Mouse (Mus musculus) limb, embryonic 11.5 days (tissue): ENCODE results near the gene Btbd35f24. TPM values are rescaled to one million over a fixed set of nuclear protein-coding genes. Genes with fewer than 3 reads are reported as not detected.
"Not testable (repeated sequence)": the region's sequence is repeated elsewhere in the genome, so short reads cannot be mapped to it uniquely, and the experiment has no call there.

Experiments
- ATAC-seq: fragments of 200-750 bp; cut with Nextera tagmentation; 2 replicates; pipeline ENCODE4 v1.8.0; 2017; ENCODE audit warnings: low read depth; ENCODE audit not compliant: insufficient number of reproducible peaks, low FRiP score, low TSS enrichment
- DNase-seq: peaks from one replicate; pipeline ENCODE4 v3.0.0-alpha.2; 2015; ENCODE audit warnings: low spot score
- H3K27ac ChIP-seq: fragments of 300-500 bp; sonication (generic); replicated peaks from 2 replicates; pipeline ENCODE4 v1.5.1; 2014; ENCODE audit warnings: low read depth, mild to moderate bottlenecking, low read length
- H3K27me3 ChIP-seq: fragments of 300-500 bp; sonication (generic); 2 replicates; pipeline ENCODE4 v1.6.1; 2014; ENCODE audit warnings: mild to moderate bottlenecking, low read length, mixed read lengths; ENCODE audit not compliant: control insufficient read depth, insufficient read depth
- H3K36me3 ChIP-seq: fragments of 300-500 bp; sonication (generic); 2 replicates; pipeline ENCODE4 v1.6.1; 2014; ENCODE audit warnings: mild to moderate bottlenecking, low read length, moderate library complexity, mixed read lengths; ENCODE audit not compliant: control insufficient read depth, insufficient read depth
- H3K4me1 ChIP-seq: fragments of 300-500 bp; sonication (generic); 2 replicates; pipeline ENCODE4 v1.6.1; 2014; ENCODE audit warnings: low read length, mixed read lengths; ENCODE audit not compliant: control insufficient read depth, insufficient read depth
- H3K4me2 ChIP-seq: fragments of 300-500 bp; sonication (generic); 2 replicates; pipeline ENCODE4 v1.6.1; 2014; ENCODE audit warnings: low read depth, mild to moderate bottlenecking, moderate library complexity; ENCODE audit not compliant: severe bottlenecking
- H3K4me3 ChIP-seq: fragments of 300-500 bp; sonication (generic); 2 replicates; pipeline ENCODE4 v1.5.1; 2014; ENCODE audit warnings: low read depth, low read length
- H3K9ac ChIP-seq: fragments of 300-500 bp; sonication (generic); 2 replicates; pipeline ENCODE4 v1.6.1; 2014; ENCODE audit warnings: mild to moderate bottlenecking, low read length
- H3K9me3 ChIP-seq: fragments of 300-500 bp; sonication (generic); 2 replicates; pipeline ENCODE4 v1.6.1; 2016; ENCODE audit warnings: low read length; ENCODE audit not compliant: control insufficient read depth
- WGBS: fragments of 180-500 bp; shearing (Covaris S2); extraction: QIAGEN DNeasy Blood & Tissue Kit; methylation state at CpG from one replicate; pipeline ENCODE4 v1.1.7; 2014; 5-methylcytosine and 5-hydroxymethylcytosine counted together
- polyA plus RNA-seq: library from polyadenylated mRNA; unstranded; fragments of >200 nt; fragmentation: Nextera tagmentation; extraction: Ambion mirVana; gene quantifications from 2 replicates; pipeline ENCODE4 v1.2.1, GENCODE M21; 2014

Gene Btbd35f24
- not detected in 2 replicates for polyA plus RNA-seq

- not testable (repeated sequence) for H3K4me2 ChIP-seq, H3K4me3 ChIP-seq, H3K27me3 ChIP-seq, H3K36me3 ChIP-seq, H3K9ac ChIP-seq, DNase-seq, ATAC-seq, H3K27ac ChIP-seq, H3K4me1 ChIP-seq, H3K9me3 ChIP-seq
- WGBS: 40% methylated on average over 1 of the region's 2 CpGs
Observed at GRCm38 (mm10) chrX:3195727-3196126, at the start of gene Btbd35f24. TSS of gene Btbd35f24 (minus strand) at chrX:3195827.

Other genes starting within 250 kb of the Btbd35f24 start
- gene Btbd35f23, start 119.0 kb downstream of the Btbd35f24 start, polyA plus RNA-seq: not detected in 2 replicates
- gene Btbd35f11, start 247.9 kb upstream of the Btbd35f24 start, polyA plus RNA-seq: not detected in 2 replicates